Mouse (Mus musculus) ES-E14 (cell line): ENCODE measurements around the gene Rnf151. TPM values are rescaled to one million over a fixed set of nuclear protein-coding genes. Genes with fewer than 3 reads are reported as not detected.

Experiments
- DNase-seq: peaks from one replicate; pipeline ENCODE4 v3.0.0-alpha.2; 2013; ENCODE audit warnings: low read depth, low spot score
- H3K27ac ChIP-seq: 2 replicates; pipeline ENCODE4 v1.5.1; 2012; ENCODE audit warnings: low read depth, mild to moderate bottlenecking, low read length, moderate library complexity, mixed read lengths; ENCODE audit not compliant: poor library complexity, insufficient read depth, severe bottlenecking
- H3K36me3 ChIP-seq: 2 replicates; pipeline ENCODE4 v1.6.1; 2012; ENCODE audit warnings: mild to moderate bottlenecking, low read length, moderate library complexity, mixed read lengths; ENCODE audit not compliant: control insufficient read depth, poor library complexity, insufficient read depth, severe bottlenecking
- H3K4me1 ChIP-seq, 2 experiments: fragments of 150-350 bp in 1 of 2; sonication (generic) in 1 of 2; 2 replicates each; pipeline ENCODE4 v1.6.1; 2012; ENCODE audit warnings: low read length in 2 of 2, mild to moderate bottlenecking in 1 of 2, mixed read lengths in 1 of 2; ENCODE audit not compliant: control insufficient read depth in 2 of 2, insufficient read depth in 2 of 2, poor library complexity in 1 of 2
- H3K4me3 ChIP-seq, 2 experiments: fragments of 150-350 bp in 1 of 2; sonication (generic) in 1 of 2; 2 replicates each; pipeline ENCODE4 v1.5.1; 2012; ENCODE audit warnings: low read length in 2 of 2, low read depth in 1 of 2, mild to moderate bottlenecking in 1 of 2, mixed read lengths in 1 of 2; ENCODE audit not compliant: insufficient read depth in 1 of 2, poor library complexity in 1 of 2, severe bottlenecking in 1 of 2
- H3K9ac ChIP-seq: 2 replicates; pipeline ENCODE4 v1.6.1; 2012; ENCODE audit warnings: low read depth, mild to moderate bottlenecking, low read length, mixed read lengths; ENCODE audit not compliant: poor library complexity, insufficient read depth, severe bottlenecking
- H3K9me3 ChIP-seq: fragments of 150-350 bp; sonication (generic); 2 replicates; pipeline ENCODE4 v1.6.1; 2012; ENCODE audit warnings: low read depth, mild to moderate bottlenecking, low read length; ENCODE audit not compliant: control insufficient read depth, insufficient read depth
- CHD2 ChIP-seq: IDR thresholded peaks from 2 replicates; pipeline ENCODE4 v1.6.1; 2014; ENCODE audit warnings: mild to moderate bottlenecking, low read depth, low read length, inconsistent platforms
- HCFC1 ChIP-seq: IDR thresholded peaks from 2 replicates; pipeline ENCODE4 v1.6.1; 2012; ENCODE audit warnings: low read length, inconsistent platforms, borderline replicate concordance; ENCODE audit not compliant: insufficient read depth
- MAFK ChIP-seq: IDR thresholded peaks from 2 replicates; pipeline ENCODE4 v1.6.1; 2014; ENCODE audit warnings: mild to moderate bottlenecking, low read depth, low read length, inconsistent platforms; ENCODE audit not compliant: insufficient read depth
- ZC3H11A ChIP-seq: IDR thresholded peaks from 2 replicates; pipeline ENCODE4 v1.6.1; 2012; ENCODE audit warnings: low read depth, mild to moderate bottlenecking, inconsistent platforms, low read length, borderline replicate concordance
- ZNF384 ChIP-seq: IDR thresholded peaks from 2 replicates; pipeline ENCODE4 v1.6.1; 2012; ENCODE audit warnings: low read depth, low read length, inconsistent platforms
- in situ Hi-C, 2 experiments: fragments of 600-800 bp; cut with MboI; formaldehyde crosslinking; loops; one replicate each; pipeline ENCODE4 v1.15.1; 2025; ENCODE audit warnings: low sequenced_read_pairs in 2 of 2, inconsistent platforms in 1 of 2; ENCODE audit not compliant: unreplicated experiment in 2 of 2
- total RNA-seq: library from RNA; depleted of rRNA; stranded (reverse); fragments of 300-350 nt; gene quantifications from 2 replicates; pipeline ENCODE4 v1.2.3, GENCODE M21; 2012

The Rnf151 gene
- total RNA-seq, 1 experiment: 0.71 TPM

- Histone ChIP-seq H3K4me3 (no peak overlapping the region), H3K27ac (no peak overlapping the region), H3K9me3 (no peaks in the 10 kb centered on the region), H3K4me1 (no peaks in the 10 kb centered on the region; a peak in 1 of 4 replicates), H3K9ac (no peak overlapping the region), H3K36me3 (peaks cover 19% of the 10 kb centered on the region)
- TF ChIP-seq ZNF384 (no peak), ZC3H11A (no peak), CHD2 (no peak), MAFK (no peak), HCFC1 (no peak)
- in situ Hi-C loops: no loop called here
- DNase-seq: no peak
Measured at GRCm38 (mm10) chr17:24708646-24709045, 9.2 kb downstream of the Rnf151 start.

GRCm38 (mm10) chr17:24707801-24708425 lies 9.9 kb downstream of the Rnf151 start:
- Histone ChIP-seq H3K4me1 (no peaks in the 10 kb centered on the region; a peak in 1 of 4 replicates), H3K27ac (peak overlapping the region; percentile 60; the same call in 1 of the 2 replicates), H3K9ac (peak overlapping the region; percentile 53; the same call in 1 of the 2 replicates), H3K4me3 (peak overlapping the region; percentile 83 to 96), H3K36me3 (peaks cover 22% of the 10 kb centered on the region), H3K9me3 (no peaks in the 10 kb centered on the region)
- TF ChIP-seq HCFC1 (no peak), ZNF384 (no peak), ZC3H11A (no peak), MAFK (no peak), CHD2 (no peak)
- in situ Hi-C loops: no loop called here
- DNase-seq: no peak

- Histone ChIP-seq H3K4me1 (no peaks in the 10 kb centered on the region; a peak in 1 of 4 replicates), H3K4me3 (peak within 1 kb of the TSS; percentile 83 to 96), H3K36me3 (peaks cover 27% of the 10 kb centered on the region), H3K27ac (peak within 1 kb of the TSS; percentile 60), H3K9ac (peak within 1 kb of the TSS; percentile 96), H3K9me3 (no peaks in the 10 kb centered on the region)
- in situ Hi-C loops: no loop called here
- TF ChIP-seq HCFC1 (peak; percentile 82), ZNF384 (no peak), MAFK (no peak)
- peak; percentile 93 for DNase-seq
Measured at GRCm38 (mm10) chr17:24706982-24707800, 10.7 kb downstream of the Rnf151 start, which contains the start of gene Tbl3. TSS of gene Tbl3 (minus strand) at chr17:24707660.

GRCm38 (mm10) chr17:24705821-24706220 lies 12.0 kb downstream of the Rnf151 start:
- no peak overlapping the region for H3K27ac ChIP-seq
- H3K9me3 ChIP-seq: no peaks in the 10 kb centered on the region
- TF ChIP-seq ZC3H11A (no peak), HCFC1 (no peak), CHD2 (no peak), ZNF384 (no peak), MAFK (no peak)
- in situ Hi-C loops: no loop called here
- H3K9ac ChIP-seq: no peak overlapping the region
- no peaks in the 10 kb centered on the region; a peak in 1 of 4 replicates for H3K4me1 ChIP-seq
- peaks cover 41% of the 10 kb centered on the region for H3K36me3 ChIP-seq
- no peak overlapping the region for H3K4me3 ChIP-seq
- DNase-seq: no peak
